Mouse (Mus musculus): Measurements from ENCODE around the gene Zfp503.

The Zfp503 gene

GRCm38 (mm10) chr14:21966276-21966675 is 23.1 kb downstream of the Zfp503 start:
- no peak for DNase-seq

GRCm38 (mm10) chr14:21962381-21963050 is 26.9 kb downstream of the Zfp503 start:
- no peak for DNase-seq

- DNase-seq, result no peak
Measured at GRCm38 (mm10) chr14:21959243-21959642, 30.2 kb downstream of the Zfp503 start.

- no peak for DNase-seq
Measured at GRCm38 (mm10) chr14:21958643-21959042, 30.8 kb downstream of the Zfp503 start.

GRCm38 (mm10) chr14:21952541-21952940 is 36.9 kb downstream of the Zfp503 start:
- DNase-seq, result no peak

GRCm38 (mm10) chr14:21951896-21952523 is 37.4 kb downstream of the Zfp503 start:
- DNase-seq, result no peak

- DNase-seq, result no peak
Measured at GRCm38 (mm10) chr14:21944946-21945345, 44.5 kb downstream of the Zfp503 start.

- no peak for DNase-seq
Measured at GRCm38 (mm10) chr14:21941581-21941980, 47.8 kb downstream of the Zfp503 start.

- no peak for DNase-seq
Measured at GRCm38 (mm10) chr14:21937116-21937515, 52.3 kb downstream of the Zfp503 start.

GRCm38 (mm10) chr14:21936102-21936630 is 53.2 kb downstream of the Zfp503 start:
- no peak for DNase-seq
